Mouse (Mus musculus): ENCODE results near the gene Tlx2.

- TF ChIP-seq CTCF (IDR thresholded peaks at IDR 0.05; ENCODE audit: borderline replicate concordance, extremely low read depth, insufficient read depth, insufficient read length): no peak
- TF ChIP-seq POLR2A (IDR thresholded peaks at IDR 0.05; ENCODE audit: borderline replicate concordance, extremely low read depth, insufficient read depth, insufficient read length, poor library complexity, severe bottlenecking): no peak
These were observed 10.1 kb upstream of the Tlx2 start for GRCm38 (mm10) chr6:83080210-83080609.
